Mouse (Mus musculus) small intestine, adult 2 months (tissue): ENCODE results near the gene Cyth3.

Source experiments
- CTCF ChIP-seq: fragments of 200-500 bp; IDR thresholded peaks from 2 replicates; pipeline ENCODE4 v1.5.1; 2012; ENCODE audit warnings: low read depth, mild to moderate bottlenecking, control low read depth, inconsistent platforms, low read length, moderate library complexity, mixed read lengths; ENCODE audit not compliant: insufficient replicate concordance, insufficient read length; ENCODE audit errors: extremely low read depth
- POLR2A ChIP-seq: fragments of 200-500 bp; IDR thresholded peaks from 2 replicates; pipeline ENCODE4 v1.6.1; 2012; ENCODE audit warnings: low read depth, mild to moderate bottlenecking, control low read depth, inconsistent platforms, low read length, moderate library complexity

- TF ChIP-seq CTCF: no peak
- no peak for TF ChIP-seq POLR2A
These were observed 41.3 kb upstream of the Cyth3 start for GRCm38 (mm10) chr5:143580982-143581381.
